ENCODE assay signal across 30 mouse cellular contexts in the genomic region with DNA sequence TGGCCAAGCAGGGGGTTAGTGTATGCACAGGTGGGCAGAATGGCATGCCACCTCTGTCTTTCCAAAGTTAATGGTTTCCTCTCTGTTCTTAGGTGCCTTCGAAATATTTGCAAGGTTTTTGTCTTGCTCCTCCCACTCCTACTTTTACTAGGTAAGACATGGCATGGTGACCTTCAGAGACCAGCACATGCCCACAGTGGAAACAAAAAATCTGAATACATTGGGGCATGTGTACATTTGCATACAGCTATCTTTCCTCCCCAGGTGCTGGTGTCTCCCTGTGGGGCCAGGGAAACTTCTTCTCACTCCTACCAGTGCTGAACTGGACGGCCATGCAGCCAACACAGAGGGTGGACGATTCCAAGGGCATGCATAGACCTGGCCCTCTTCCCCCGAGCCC.
"Had no signal": no experiment of that assay in that cellular context is flagged by ENCODE, and none has a peak within 500 bp of the region (broad histone marks: within the 10 kb centered on the region; RNA-seq: fewer than 3 reads in every experiment).

No protein-coding gene starts in this region.

- H3K4me3 ChIP-seq: limb, embryonic 10.5 days; limb, embryonic 12.5 days; limb, embryonic 13.5 days; limb, embryonic 15.5 days; liver, embryonic 12.5 days; liver, embryonic 13.5 days; liver, embryonic 15.5 days; lung, embryonic 15.5 days; megakaryocyte, embryonic 14.5 days; midbrain, embryonic 10.5 days; midbrain, embryonic 12.5 days; midbrain, embryonic 13.5 days; midbrain, embryonic 15.5 days; myocyte; neural tube, embryonic 12.5 days had no signal

- H3K27ac ChIP-seq: limb, embryonic 10.5 days; limb, embryonic 12.5 days; limb, embryonic 13.5 days; limb, embryonic 15.5 days; liver, embryonic 12.5 days; liver, embryonic 13.5 days; liver, embryonic 14.5 days; liver, embryonic 15.5 days; lung, embryonic 15.5 days; macrophage; midbrain, embryonic 10.5 days; midbrain, embryonic 12.5 days; midbrain, embryonic 13.5 days; midbrain, embryonic 15.5 days; neural tube, embryonic 12.5 days had no signal

- H3K27me3 ChIP-seq: limb, embryonic 12.5 days; limb, embryonic 13.5 days; limb, embryonic 15.5 days; liver, embryonic 12.5 days; liver, embryonic 13.5 days; liver, embryonic 15.5 days; lung, embryonic 15.5 days; megakaryocyte, embryonic 14.5 days; midbrain, embryonic 12.5 days; midbrain, embryonic 13.5 days; midbrain, embryonic 15.5 days; neural tube, embryonic 12.5 days had no signal

- H3K4me1 ChIP-seq: limb, embryonic 10.5 days; limb, embryonic 12.5 days; limb, embryonic 13.5 days; limb, embryonic 15.5 days; lung, embryonic 15.5 days; midbrain, embryonic 10.5 days; midbrain, embryonic 12.5 days; midbrain, embryonic 13.5 days; midbrain, embryonic 15.5 days; neural tube, embryonic 12.5 days had no signal

- H3K9me3 ChIP-seq: limb, embryonic 10.5 days; limb, embryonic 12.5 days; limb, embryonic 13.5 days; limb, embryonic 15.5 days; liver, embryonic 12.5 days; liver, embryonic 13.5 days; liver, embryonic 15.5 days; lung, embryonic 15.5 days; megakaryocyte, embryonic 14.5 days; midbrain, embryonic 10.5 days; midbrain, embryonic 12.5 days; midbrain, embryonic 13.5 days; midbrain, embryonic 15.5 days; neural tube, embryonic 12.5 days had no signal

- H3K9ac ChIP-seq: limb, embryonic 12.5 days; limb, embryonic 13.5 days; limb, embryonic 15.5 days; liver, embryonic 12.5 days; liver, embryonic 13.5 days; liver, embryonic 14.5 days; liver, embryonic 15.5 days; liver, postnatal 0 days; lung, embryonic 14.5 days; lung, embryonic 15.5 days; midbrain, embryonic 12.5 days; midbrain, embryonic 13.5 days; midbrain, embryonic 15.5 days; neural tube, embryonic 12.5 days had no signal

- DNase-seq: left cerebral cortex, postnatal 4 days; liver; liver, embryonic 13.5 days; liver, postnatal 0 days; lung, adult 18-20 months; lung, adult 2 months; lung, embryonic 14.5 days; lung, postnatal 10 days; lung, postnatal 14 days; lung, postnatal 36 days; lung, postnatal 4 days; midbrain, embryonic 14.5 days had no signal

- H3K4me2 ChIP-seq: limb, embryonic 12.5 days; limb, embryonic 13.5 days; limb, embryonic 15.5 days; liver, embryonic 11.5 days; liver, embryonic 12.5 days; liver, embryonic 13.5 days; liver, embryonic 15.5 days; lung, embryonic 14.5 days; lung, embryonic 15.5 days; midbrain, embryonic 11.5 days; midbrain, embryonic 12.5 days; midbrain, embryonic 13.5 days; midbrain, embryonic 15.5 days; neural tube, embryonic 12.5 days had no signal
